Mouse (Mus musculus): Measurements from ENCODE around the gene Slc35e3.
"Not testable (repeated sequence)": the region's sequence is repeated elsewhere in the genome, so short reads cannot be mapped to it uniquely, and the experiment has no call there.

The Slc35e3 gene

DNA sequence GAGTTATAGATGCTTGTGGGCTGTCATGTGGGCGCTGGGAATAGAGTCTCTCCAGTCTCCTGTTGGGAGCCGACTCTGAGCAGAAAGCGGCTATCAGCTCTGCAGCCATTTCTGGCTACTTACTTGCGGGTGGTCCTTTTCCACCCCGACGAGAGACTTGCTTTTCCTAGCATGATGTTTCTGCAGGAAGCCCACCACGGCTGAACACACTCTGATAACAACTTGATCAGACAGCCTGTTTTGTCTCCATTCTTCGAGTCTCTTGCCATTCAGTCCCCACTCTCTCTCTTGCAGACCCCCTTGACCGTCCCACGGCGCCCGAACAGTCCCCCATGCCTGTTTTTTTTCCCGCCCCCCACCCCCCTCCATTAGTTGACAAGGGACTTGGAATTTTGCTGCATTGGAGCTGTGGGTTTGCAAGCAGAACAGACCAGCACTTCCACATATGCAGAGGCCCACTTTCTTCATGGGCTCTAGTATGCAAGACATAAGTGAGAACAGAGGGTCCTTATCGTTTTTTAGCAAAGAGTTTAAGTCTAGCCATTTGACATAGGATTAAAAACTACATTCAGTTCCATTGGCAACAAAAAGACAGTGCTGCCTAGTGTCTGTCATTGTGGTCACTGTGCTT lies 13.1 kb downstream of the Slc35e3 start:
- no peak for DNase-seq (ENCODE audit: extremely low spot score)

DNA sequence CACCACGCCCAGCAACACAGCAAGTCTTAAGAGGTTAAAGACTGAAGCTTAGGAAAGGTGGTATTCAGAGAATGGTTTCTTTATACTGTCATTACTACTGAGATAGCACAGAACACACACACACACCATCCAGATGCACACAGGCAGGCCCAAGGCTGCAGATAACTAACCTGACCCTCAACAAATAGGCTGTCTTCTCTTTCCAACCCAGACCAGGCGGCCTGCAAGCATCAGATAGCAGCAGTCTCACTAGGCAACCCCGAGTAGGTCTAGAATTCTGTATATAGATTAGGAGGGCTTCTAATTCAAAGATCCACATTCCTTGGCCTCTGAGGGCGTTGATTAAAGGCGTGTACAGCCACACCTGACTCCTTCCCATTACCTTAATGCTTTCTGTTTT lies 14.0 kb downstream of the Slc35e3 start:
- no peak for DNase-seq (ENCODE audit: extremely low spot score)

DNA sequence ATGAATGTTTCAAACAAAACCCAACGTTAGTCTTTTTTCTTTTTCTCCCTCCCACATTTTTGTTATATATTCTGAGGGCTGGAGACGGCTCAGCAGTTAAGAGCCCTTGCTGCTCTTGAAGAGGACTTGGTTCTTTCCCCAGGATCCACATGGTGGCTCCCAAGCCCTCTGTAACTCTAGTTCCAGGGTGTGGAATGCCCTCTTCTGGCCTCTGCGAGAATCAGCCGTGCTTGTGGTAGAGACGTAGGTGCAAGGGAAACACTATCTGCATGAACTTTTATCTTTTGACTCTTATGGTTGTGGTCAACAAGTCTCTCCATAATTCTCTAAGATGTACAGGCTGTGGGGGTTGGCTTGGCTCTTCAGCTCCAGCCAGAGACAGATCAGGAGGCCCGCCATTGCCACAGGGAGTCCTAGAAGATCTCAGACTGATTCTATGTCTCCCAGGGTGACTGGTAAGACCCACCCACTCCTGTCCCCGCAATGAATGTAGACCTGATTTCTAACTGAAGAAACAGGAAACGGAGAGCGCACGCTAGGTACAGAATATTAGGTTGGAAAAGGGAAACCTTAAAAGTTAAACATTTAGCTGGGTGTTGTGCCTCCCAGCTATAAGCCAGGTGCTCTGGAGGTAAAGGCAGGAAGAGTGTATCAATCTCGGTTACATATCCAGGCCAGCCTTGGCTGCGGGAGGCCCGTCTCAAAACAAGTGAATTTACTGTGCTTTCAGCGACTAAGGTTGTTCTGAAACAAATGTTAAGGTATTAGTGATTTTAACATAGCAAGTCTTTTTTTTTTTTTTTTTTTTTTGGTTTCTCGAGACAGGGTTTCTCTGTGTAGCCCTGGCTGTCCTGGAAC lies 14.7 kb downstream of the Slc35e3 start:
- peak; percentile 34 for DNase-seq (ENCODE audit: extremely low spot score)

DNA sequence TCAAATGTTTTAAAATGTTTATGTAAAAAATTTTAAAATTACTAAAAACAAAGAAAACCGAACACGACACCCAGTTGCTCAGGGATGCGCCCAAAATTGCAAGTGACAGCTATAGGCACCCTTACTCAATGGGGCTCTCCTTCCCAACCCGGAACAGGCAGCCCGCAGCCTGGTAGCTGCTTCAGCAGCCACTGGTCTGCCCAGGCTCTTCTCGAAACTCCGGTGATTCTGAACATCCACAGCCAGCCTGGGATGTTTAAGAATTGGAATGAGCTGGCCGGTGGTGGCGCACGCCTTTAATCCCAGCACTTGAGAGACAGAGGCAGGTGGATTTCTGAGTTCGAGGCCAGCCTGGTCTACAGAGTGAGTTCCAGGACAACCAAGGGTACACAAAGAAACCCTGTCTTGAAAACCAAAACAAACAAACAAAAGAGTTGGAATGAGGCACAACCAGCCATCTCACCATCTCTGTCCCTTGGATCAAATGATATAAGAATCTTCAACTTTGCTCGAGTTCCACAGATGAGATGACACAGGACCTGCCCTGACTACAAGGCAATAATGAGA lies 15.4 kb downstream of the Slc35e3 start:
- no peak for DNase-seq (ENCODE audit: extremely low spot score)

DNA sequence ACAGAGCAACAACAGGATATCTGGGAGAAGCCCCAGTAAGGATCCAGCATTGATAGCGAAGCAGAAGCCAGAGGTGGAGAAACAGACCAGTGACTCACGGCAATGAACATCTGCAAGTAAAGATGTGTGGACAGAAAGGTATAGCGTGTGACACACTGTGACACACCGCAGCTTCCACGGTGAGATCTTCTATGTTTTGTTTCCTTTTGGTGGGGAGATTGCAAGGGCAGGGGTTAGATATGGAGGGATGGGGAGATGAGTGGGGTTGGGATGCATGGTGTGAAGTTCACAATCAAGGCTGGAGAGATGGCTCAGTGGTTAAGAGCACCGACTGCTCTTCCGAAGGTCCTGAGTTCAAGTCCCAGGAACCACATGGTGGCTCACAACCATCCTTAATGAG lies 16.0 kb downstream of the Slc35e3 start:
- DNase-seq (ENCODE audit: extremely low spot score), result no peak

DNA sequence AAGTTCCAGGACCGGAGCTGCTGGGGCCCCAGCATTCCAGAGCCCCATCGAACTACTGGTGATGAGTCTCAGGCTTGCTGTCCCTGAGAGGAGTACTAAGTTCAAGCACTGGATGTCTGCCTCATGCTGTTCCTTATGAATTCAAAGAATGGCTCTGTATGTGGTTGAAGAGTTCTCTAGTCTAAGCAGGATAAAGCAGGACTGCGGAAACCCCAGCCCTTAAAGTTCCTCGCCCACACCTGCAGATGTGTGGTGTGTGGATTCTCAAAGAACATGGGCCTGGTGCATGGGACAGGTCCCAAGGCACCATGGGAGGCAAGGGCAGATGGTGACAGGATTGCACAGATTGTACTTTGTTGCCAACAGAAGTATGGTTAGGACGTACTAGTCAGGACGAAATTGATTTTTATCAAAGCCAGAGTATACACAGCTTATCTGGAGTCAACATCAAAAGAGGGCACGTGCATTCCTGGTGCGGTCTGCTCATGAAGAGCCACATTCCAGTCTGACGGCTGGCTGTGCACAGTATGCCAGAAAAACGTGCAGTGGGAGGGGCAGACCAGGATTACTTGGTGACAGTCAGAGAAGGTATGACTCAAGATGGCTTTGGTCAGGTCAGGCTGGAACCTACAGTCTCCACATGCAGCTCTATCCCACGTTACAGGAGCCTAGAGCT lies 16.9 kb downstream of the Slc35e3 start:
- no peak for DNase-seq (ENCODE audit: extremely low spot score)

DNA sequence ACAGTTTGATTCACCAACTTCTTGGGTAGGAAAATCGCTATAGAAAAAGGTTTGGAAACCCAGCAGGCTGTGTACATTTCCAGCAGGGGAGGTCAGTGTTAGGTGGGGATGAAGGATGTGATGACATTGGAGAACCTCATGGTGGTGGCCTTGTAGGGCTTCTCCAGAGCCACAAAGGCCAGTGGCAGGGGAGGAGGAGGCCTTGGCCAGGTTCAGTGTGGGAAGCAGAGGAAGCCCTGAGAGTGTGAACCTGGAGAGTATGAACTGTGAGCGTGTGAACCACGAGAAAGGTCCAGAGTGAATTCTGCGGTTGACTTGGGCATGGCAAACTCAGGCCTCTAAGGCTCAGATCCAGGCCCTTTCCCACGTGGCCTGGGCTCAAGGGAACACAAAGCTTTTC lies 17.6 kb downstream of the Slc35e3 start:
- DNase-seq (ENCODE audit: extremely low spot score), result no peak

DNA sequence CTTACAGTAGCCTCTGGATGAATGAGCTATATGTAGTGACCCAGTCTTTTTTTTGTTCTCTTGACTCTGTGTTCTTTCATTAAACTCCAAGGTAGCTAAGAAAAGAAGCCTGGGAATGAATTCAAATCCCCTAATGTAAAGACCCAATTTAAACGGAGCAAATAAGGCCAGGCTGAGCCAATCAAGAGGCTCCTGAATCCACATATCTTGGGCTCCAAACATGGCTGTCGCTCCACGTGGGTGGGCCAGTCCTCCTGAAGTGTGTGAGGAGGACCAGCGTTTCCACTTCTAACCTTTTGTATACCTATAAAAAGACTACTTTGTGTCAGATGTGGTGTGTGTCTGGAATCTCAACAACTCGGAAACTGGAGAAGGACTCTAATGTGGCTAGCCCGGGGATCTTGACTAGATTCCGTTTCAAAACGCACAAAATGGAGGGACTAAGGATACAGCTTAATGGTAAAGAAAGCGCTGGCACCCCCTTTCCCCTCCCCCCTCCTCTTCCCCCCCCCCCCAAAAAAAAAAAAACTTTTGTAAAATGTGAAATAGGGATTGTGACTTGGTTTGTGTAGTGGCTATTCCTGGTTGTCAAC lies 18.6 kb downstream of the Slc35e3 start:
- no peak for DNase-seq (ENCODE audit: extremely low spot score)

DNA sequence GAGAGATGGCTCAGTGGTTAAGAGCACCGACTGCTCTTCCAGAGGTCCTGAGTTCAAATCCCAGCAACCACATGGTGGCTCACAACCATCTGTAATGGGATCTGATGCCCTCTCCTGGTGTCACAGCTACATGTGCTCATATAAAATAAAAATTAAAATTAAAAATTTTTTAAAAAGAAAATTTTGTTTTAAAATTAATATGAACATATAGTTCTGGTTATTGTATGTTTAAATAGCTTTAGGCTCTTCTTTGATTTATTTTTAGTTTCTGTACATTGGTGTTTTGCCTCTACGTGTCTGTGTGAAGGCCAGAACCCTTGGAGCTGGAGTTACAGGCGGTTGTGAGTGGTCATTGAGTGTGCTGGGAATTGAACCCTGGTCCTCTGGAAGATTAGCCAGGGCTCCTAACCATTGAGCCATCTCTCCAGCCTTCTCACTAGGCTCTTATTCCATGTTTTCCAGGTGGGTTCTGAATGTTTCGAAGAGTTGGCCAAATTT lies 19.2 kb downstream of the Slc35e3 start:
- DNase-seq (ENCODE audit: extremely low spot score), result no peak

DNA sequence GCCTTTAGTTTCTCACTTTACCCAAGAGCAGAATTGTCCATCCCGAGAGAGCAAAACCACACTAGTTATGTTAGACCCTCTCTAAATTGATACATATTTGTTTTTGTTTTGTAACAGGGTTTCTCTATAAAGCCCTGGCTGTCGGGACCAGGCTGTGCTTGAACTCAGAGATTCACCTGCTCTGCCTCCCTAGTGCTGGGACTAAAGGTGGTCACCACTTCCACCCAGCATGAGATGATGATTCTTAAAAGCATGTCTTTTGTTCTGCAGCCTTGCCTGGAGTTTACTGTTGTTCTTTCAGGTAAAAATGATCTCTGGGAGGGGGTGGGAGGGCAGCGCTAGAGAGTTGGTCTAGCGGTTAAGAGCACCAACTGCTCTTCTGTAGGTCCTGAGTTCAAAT lies 19.8 kb downstream of the Slc35e3 start:
- DNase-seq (ENCODE audit: extremely low spot score), result no peak

DNA sequence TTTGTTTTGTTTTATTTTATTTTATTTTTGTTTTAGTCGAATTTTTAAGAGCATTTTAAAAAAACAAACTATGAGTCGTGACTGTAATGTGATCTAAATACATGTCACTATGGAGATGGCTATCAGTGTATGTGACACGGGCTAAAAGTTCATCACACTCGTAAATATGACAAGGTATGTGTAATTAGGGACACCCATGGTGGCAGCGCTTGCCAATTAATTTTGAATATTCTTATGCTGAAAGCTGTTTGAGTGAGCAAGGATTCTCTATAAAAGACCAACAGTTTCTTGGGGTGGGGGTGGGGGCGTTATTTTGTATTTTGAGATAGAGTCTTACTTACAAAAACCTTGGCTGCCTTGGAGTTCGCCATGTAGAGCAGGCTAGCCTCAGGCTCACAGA lies 20.5 kb downstream of the Slc35e3 start:
- no peak for DNase-seq (ENCODE audit: extremely low spot score)

DNA sequence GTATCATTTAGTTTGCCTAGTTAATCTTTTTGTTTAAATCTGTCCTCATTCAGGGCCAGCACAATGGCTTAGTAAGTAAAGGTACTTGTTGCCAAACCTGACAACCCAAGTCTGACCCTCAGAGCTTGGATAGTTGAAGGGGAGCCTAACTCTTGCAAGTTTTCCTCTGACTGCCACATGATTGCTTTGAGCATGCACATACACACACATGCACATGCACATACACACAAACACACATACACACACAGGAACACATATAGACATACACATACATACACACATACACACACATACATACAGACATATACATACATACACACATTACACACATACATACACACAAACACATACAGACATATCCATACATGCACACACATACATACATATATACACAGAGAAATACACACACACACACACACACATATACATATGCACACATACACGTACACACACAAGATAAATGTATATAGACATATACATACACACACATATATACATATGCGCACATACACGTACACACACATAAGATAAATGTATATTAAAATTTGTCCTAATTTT lies 21.3 kb downstream of the Slc35e3 start:
- DNase-seq (ENCODE audit: extremely low spot score), result no peak

DNA sequence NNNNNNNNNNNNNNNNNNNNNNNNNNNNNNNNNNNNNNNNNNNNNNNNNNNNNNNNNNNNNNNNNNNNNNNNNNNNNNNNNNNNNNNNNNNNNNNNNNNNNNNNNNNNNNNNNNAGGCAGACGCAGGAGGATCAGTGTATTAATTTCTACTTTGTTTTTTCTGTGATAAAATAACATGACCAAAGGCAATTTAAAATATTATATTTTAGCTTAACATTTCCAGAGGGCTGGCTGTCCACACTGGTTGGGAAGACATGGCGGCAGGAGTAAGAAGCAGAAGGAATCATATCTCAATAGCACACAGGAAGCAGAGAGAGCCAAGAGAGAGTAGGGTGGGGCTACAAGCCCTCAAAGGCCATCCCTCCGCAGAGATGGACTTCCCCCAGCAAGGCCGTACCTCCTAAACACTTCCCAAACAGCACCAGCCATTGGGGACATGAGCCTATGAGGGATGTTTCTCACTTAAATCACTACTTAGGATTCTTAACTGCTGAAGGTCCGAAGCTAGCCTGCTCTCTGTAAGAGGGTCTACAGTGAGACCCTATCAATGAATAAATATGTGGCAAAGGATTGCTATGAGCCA lies 21.9 kb downstream of the Slc35e3 start:
- DNase-seq (ENCODE audit: extremely low spot score), result no peak

DNA sequence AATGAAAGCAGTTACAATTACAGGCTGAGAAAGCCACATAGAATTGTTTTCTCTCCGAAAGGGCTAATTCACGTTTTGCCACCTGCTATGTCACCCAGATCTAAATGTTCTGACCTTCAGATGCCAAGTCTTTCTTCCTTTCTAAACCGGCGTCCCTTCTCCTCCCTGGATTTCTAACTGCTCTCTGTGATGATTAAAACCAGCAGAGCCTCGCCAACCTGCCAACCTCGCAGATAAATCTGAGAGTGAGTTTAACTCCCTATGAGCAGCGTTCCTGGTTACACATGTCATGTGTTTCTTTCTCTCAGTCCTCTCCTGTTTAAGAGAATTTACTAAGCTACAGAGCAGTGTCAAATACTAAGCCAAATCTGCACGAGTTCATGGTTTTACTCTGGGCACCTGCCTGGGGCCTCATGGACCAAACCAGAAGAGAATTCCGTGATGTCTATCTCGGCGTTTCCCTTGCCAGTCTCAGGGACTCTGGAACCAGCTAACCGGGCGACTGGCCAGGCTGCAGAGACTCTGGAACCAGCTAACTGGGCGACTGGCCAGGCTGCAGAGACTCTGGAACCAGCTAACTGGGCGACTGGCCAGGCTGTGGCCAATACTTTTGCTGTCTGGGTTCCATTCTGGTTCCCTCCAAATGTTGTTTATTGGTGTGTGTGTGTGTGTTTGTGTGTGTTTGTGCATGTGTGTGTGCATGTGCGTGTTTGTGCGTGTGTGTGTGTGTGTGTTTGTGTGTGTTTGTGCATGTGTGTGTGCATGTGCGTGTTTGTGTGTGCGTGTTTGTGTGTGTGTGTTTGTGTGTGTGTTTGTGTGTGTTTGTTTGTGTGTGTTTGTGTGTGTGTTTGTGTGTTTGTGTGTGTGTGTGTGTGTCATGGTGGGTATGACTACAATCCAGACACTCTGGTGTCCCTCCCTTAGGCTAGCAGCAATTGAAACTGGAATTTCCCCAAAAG lies 27.7 kb downstream of the Slc35e3 start:
- no peak for DNase-seq (ENCODE audit: extremely low spot score)

DNA sequence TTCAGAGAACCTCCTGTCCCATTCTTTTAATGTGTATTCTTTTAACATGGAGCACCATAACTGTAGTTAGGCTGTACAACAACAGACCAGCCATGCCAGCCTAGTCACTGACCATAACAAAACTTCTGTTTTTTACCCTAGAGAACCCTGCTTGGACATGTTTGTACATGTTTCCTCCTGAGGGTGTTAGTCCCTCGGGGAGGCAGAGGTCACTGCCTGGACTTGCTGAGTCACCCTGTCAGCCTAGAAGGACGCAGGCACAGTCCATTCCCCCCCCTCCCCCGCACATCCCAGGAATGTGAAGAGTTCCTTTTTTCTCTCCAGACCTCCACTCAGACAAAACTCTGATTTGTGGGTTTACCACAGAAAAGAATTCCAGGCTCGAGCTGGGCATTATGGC lies 28.6 kb downstream of the Slc35e3 start:
- DNase-seq (ENCODE audit: extremely low spot score), result peak; percentile 57

DNA sequence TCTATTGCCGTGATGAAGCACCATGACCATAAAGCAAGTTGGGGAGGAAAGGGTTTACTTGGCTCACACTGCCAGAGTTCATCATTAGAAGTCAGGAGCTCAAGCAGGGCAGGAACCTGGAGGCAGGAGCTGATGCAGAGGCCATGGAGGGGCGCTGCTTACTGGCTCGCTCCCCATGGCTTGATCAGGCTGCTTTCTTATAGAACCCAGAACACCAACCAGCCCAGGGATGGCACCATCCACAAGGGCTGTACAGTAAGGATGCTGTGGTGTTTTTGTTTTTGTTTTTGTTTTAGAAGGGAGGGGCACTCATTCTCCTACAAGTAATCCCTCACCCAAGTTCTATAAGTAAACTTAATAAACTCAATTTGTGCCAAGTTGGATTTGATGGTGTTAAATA lies 29.5 kb downstream of the Slc35e3 start:
- DNase-seq (ENCODE audit: extremely low spot score), result no peak

DNA sequence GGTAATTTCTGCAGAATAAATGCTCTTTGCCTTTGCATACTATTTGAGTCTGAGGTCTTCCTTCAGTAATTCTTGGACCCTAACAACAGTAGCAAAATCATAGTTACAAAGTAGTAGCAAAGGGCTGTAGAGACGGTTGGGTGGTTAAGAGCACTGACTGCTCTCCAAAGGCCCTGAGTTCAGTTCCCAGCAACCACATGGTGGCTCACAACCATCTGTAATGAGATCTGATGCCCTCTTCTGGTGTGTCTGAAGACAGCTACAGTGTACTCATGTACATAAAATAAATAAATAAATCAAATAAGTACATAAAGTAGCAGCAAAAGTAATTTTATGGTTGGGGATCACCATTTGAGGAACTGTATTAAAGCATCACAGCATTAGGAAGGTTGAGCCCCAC lies 30.5 kb downstream of the Slc35e3 start:
- DNase-seq (ENCODE audit: extremely low spot score), result not testable (repeated sequence)

DNA sequence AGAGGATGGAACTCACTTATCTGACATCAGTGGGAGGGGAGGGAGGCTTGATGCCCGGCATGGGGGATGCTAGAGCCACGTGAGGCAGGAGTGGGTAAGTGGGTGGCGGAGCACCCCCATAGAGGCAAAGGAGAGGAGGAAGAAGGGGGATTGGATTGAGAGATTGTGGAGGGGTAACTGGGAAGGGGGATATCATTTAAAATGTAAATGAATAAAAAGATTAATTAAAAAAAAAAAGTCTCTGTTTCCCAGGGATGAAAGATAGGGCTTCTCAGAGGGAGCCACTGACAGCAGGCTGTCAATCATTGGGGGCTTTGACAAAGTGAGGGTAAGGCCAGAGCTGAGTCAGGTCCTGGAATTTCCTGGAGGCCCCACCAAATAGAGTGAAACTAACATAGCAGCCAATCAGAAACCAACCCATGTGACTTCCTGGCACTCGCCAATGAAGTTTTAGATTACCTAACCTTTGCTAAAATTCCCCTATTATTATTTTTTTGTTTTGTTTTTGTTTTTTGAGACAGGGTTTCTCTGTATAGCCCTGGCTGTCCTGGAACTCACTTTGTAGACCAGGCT lies 31.2 kb downstream of the Slc35e3 start:
- no peak for DNase-seq (ENCODE audit: extremely low spot score)

DNA sequence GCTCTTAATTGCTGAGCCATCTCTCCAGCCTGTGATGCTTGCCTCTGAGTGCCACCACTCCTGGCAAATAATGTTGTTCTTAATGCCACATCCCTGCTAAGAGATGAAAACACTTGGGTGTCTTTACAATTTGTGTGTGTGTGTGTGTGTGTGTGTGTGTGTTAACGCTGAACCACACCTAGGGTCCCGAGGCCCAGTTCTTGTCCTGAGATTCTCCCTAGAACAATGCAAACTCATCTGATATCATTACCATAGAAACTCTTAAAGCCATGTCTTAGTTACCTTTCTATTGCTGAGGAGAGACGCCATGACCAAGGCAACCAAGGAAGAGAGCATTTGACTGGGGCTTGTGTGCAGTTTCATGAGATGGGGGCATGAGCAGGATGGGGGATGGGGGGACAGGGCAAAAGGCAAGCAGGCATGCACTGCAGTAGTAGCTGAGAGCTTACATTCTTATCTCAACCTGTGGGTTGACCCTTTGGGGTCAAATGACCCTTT lies 32.1 kb downstream of the Slc35e3 start:
- no peak for DNase-seq (ENCODE audit: extremely low spot score)

DNA sequence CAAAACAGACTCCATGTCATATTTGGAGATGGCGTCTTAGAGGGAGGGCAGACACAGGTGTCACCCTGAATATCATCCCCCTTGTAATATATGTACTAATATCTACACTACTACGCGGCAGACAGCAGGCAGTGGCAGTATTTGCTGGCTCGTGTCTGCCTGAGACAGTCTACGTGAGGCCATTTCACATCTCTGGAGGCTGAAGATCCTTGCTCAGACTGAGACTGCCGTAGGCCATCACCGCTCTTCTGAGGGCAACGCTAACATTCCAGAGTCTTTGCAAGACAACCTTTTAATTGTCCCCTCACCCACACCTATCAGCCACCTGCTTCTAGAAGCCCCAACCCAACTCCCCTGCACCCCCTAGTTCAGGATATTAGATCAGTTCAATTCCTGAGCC lies 32.7 kb downstream of the Slc35e3 start:
- no peak for DNase-seq (ENCODE audit: extremely low spot score)

All from embryo, embryonic 9.5 days (tissue).